Mouse (Mus musculus): ENCODE measurements around the gene Bmp2k.
"Not testable (repeated sequence)": the region's sequence is repeated elsewhere in the genome, so short reads cannot be mapped to it uniquely, and the experiment has no call there.

The Bmp2k gene

GRCm38 (mm10) chr5:97000524-97000923 lies 3.0 kb downstream of the Bmp2k start:
- ATAC-seq (ENCODE audit: insufficient number of reproducible peaks, low FRiP score, low TSS enrichment), result no peak

DNA sequence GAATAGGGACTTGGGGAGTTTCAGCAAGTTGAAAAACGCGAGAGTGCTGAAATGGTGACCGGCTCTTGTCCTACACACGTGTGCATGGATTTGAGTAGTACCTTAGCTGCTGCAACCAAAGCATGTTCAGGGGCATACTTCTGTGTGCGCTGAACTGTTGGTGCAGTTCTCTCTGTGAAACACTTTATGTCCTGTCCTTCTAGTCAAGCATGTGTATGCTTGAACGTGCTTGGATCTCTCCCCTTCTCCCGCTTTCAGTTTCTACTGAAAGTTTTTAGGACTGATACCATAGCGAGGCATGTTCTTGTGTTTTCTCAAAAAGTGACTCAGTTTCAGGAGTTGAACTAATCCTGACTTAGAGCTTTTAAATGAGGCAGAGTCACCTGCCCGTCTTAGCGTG lies 3.7 kb downstream of the Bmp2k start:
- no peak for ATAC-seq (ENCODE audit: insufficient number of reproducible peaks, low FRiP score, low TSS enrichment)

GRCm38 (mm10) chr5:97001571-97001970 lies 4.1 kb downstream of the Bmp2k start:
- ATAC-seq (ENCODE audit: insufficient number of reproducible peaks, low FRiP score, low TSS enrichment), result no peak

DNA sequence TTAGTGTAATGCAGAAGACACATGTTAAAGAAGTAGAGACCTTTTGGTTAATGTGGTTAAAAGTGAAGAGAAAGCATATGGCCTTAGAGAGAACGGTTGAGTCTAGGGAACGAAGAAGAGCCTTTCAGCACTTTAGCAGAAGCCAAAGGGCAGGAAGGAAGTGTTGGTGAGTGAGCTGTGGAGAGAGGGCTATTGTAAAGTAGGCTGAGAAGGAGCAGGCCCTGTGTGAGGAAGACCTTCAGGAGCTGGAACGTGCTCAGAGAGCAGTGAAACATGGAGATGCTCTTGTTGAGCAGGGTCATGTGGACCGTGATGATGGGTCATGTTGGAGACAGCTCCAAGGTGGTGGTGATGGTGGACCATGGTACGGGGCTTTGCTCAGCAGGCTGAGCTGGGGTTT lies 4.8 kb downstream of the Bmp2k start:
- no peak for ATAC-seq (ENCODE audit: insufficient number of reproducible peaks, low FRiP score, low TSS enrichment)

DNA sequence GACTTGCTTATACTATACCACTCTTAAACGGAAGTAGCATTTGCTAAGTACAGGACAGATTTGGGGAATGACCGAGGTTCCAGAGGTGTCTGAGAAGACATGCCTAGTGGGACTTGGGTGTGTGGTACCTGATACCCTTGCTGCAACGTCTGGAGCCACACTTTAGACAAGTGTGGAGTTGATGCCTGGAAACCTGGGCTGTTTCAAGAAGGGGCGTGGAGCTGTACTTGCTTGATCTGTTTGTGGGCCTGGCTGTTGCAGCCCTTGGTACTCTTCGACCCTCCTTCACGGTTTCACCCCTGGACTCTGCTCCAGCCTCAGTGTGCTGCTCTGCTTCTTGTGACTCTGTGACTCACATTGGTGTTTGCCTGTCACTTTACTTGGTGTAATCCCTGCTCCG lies 5.4 kb downstream of the Bmp2k start:
- no peak for ATAC-seq (ENCODE audit: insufficient number of reproducible peaks, low FRiP score, low TSS enrichment)

DNA sequence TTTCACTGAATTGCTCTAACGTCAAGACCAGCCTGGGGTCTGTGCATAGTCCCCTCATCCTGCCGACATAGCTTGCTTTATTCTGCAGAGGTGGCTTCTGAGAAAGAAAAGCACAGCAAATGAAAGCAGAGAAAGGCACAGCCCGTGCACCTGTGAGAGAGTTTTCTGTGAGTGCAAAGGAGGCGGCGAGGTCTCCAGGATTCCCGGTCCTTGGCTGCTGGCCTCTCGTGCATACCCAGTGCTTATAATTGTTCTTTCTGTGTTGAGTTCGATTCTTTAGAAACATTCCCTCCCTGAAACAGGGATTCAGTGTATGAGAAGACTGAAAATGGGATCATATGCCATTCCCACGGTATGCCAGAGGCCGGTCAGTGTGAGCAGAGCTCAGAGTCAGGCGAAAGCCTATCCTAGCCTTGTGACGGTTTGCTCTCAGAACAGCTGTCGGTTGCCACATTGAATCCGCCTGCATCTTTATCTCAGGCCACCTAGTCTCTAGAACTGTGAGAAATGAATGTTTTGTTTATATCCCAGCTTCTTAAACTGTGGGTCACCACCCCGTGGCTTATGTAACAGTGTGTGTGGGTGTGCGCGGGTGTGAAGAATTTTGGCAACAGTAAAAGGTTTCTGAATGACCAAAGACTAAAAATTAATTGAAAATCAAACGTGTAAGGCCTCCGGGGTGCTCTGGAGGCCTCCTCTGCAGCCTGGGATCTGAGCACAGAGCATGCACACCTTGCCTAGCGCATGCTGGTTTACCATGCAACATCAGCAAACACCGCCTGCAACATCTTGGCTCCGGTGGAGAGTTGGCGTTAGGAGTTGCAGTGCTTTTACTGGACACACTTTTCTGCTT lies 6.9 kb downstream of the Bmp2k start:
- ATAC-seq (ENCODE audit: insufficient number of reproducible peaks, low FRiP score, low TSS enrichment), result no peak

DNA sequence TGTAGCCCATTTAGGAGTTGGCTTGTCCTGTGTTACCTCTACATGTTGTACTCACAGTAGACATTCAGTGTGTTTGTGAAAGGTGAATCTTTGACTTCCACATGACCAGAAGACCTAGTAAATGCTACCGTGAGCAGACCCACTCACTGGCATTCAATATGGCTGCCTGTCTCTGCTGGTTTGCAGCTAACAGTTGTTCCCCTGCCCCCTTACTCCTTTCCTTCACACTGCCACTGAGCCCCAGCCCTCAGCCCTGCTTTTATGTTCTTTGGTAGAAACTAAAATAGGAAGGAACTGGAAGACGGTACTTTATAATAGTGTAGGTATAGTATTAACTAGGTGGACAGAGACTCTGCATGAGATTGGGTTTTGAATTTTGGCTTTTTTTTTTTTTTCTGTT lies 8.4 kb downstream of the Bmp2k start:
- ATAC-seq (ENCODE audit: insufficient number of reproducible peaks, low FRiP score, low TSS enrichment), result no peak

DNA sequence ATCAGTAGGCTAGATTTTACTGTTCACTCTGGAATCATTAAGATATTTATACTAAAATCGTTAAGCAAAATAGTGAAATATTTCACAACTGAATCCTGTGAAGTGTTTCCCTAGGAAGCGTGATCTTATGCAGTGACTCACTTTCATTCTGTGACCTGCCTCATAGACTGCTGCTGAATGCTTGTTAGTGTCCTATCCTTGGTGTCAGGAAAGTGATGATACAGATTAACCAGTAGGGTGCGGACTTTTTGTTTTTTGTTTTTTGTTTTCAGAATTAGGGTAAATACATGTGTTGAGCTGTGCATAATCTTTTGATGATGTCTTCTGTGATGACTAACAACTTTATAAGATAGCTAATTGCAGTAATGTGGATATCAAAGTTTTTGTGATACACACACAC lies 9.4 kb downstream of the Bmp2k start:
- ATAC-seq (ENCODE audit: insufficient number of reproducible peaks, low FRiP score, low TSS enrichment), result no peak

DNA sequence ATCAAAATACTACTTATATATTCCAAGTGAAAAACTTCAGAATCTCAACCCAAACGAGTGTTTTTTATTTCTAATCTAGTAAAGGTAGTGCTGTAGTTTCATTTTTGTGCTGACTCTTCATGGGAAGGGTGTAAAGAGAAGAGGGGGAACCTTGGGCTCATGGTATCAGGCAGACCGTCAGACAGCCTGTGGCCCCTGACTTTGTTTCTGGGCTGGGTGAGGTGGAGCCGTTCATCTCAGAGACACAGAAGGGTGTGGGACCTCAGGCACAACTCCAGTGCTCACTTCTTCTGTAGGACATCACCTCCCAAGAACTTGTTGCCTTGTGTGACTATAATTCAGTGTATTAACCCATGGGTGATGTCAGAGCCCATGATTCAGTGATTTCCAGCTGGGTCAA lies 10.0 kb downstream of the Bmp2k start:
- ATAC-seq (ENCODE audit: insufficient number of reproducible peaks, low FRiP score, low TSS enrichment), result no peak

DNA sequence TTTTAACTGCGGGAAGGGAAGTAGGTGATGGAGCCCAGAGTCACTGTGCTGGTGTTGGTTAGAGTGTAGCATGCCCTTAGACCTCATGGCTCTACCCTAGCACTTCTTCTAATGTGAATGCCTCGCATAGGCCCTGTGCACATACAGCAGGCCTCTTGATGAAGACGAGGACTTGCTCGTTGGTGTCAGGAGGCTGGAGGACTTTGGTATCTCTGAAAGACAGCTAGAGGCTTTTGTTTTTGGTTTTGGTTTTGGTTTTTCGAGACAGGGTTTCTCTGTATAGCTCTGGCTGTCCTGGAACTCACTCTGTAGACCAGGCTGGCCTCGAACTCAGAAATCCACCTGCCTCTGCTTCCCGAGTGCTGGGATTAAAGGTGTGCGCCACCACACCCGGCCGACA lies 11.7 kb downstream of the Bmp2k start:
- not testable (repeated sequence) for ATAC-seq (ENCODE audit: insufficient number of reproducible peaks, low FRiP score, low TSS enrichment)

- no peak for ATAC-seq (ENCODE audit: insufficient number of reproducible peaks, low FRiP score, low TSS enrichment)
These were observed 12.3 kb downstream of the Bmp2k start for GRCm38 (mm10) chr5:97009601-97010335.

- no peak for ATAC-seq (ENCODE audit: insufficient number of reproducible peaks, low FRiP score, low TSS enrichment)
These were observed 18.5 kb downstream of the Bmp2k start for GRCm38 (mm10) chr5:97015781-97016508.

- no peak for ATAC-seq (ENCODE audit: insufficient number of reproducible peaks, low FRiP score, low TSS enrichment)
These were observed 19.5 kb downstream of the Bmp2k start for GRCm38 (mm10) chr5:97016842-97017577.

- no peak for ATAC-seq (ENCODE audit: insufficient number of reproducible peaks, low FRiP score, low TSS enrichment)
These were observed 25.1 kb downstream of the Bmp2k start for GRCm38 (mm10) chr5:97022305-97023278.

DNA sequence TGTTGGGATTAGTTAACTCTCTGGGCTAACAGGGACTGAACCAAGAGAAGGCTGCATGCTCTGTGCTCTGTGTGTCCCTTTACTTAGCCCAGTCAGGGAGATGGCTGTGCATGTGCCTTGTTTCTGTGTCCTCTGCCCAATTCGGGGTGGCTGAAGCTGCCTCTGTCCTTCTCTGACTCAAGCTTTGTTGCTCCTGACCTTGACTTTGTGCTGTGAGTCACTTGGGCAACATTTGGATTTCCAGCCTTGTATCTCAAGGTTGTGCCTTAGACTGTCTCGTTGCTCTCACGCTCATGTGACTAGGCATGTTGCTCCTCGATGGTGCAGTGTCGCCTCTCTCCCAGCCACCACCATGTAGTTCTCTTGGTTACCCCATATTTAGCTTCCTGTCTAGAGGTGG lies 27.3 kb downstream of the Bmp2k start:
- ATAC-seq (ENCODE audit: insufficient number of reproducible peaks, low FRiP score, low TSS enrichment), result no peak

DNA sequence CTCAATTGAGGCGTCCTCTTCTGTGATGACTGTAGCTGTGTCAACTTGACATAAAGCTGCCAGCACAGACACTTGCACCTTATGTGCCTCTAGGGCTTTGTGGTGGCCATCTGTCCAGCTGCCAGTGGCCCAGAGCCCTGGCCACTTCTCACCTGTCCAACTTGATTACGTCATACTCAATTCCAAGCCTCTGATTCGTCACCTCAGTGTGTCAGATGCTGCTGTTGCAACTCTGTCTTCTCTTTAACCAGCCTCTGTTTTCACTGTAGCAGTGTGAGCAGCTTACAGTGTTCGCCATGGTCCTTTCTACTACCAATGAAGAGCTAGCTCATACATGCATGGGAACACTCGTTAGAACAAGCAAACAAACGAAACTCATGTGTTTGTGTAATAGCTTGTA lies 28.2 kb downstream of the Bmp2k start:
- no peak for ATAC-seq (ENCODE audit: insufficient number of reproducible peaks, low FRiP score, low TSS enrichment)

DNA sequence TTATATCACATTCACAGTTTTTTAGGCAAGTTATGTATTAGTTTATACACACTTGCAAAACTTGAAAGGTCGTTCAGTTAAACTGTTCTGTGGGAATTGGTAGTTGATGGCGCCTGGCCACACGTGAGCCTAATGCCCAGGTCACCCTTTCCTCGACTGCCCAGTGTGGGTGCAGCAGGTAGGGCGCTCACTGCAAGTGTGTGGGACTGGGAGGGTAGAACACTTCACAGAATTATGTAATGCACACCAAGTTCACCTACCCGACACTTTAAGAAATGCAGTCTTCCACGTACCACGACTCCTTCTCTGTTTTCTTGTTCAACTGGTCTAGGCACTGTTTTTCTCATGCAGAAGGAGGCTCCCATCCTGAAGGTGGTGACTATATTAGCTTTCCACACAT lies 30.5 kb downstream of the Bmp2k start:
- no peak for ATAC-seq (ENCODE audit: insufficient number of reproducible peaks, low FRiP score, low TSS enrichment)

- ATAC-seq (ENCODE audit: insufficient number of reproducible peaks, low FRiP score, low TSS enrichment), result not testable (repeated sequence)
These were observed 31.4 kb downstream of the Bmp2k start for GRCm38 (mm10) chr5:97028840-97029239.

DNA sequence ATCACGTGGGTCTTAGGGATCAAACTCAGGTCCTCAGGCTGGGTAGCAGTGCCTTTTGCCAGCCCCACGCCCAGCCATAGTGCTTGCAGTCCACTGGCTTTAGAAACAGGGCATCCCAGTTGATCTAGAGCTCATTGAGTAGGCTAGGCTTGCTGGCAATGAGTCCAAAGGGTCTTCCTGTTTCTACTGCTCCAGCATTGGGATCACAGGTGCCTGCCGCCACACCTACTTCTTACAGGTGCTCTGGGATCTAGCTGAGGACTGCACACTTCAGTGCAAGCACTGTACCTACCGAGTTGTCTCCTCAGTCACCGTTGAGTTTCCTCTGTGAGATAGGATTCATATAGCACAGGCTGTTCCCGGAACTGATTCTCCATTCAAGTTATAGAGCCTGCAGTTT lies 34.3 kb downstream of the Bmp2k start:
- no peak for ATAC-seq (ENCODE audit: insufficient number of reproducible peaks, low FRiP score, low TSS enrichment)
